Mouse (Mus musculus) right cerebral cortex, adult 2 months (tissue): ENCODE measurements around the gene Atp5k.

ENCODE experiments used
- DNase-seq, 2 experiments: peaks; one replicate each; pipeline ENCODE4 v3.0.0; 2021 to 2022; ENCODE audit warnings: low spot score in 2 of 2

The Atp5k gene

DNA sequence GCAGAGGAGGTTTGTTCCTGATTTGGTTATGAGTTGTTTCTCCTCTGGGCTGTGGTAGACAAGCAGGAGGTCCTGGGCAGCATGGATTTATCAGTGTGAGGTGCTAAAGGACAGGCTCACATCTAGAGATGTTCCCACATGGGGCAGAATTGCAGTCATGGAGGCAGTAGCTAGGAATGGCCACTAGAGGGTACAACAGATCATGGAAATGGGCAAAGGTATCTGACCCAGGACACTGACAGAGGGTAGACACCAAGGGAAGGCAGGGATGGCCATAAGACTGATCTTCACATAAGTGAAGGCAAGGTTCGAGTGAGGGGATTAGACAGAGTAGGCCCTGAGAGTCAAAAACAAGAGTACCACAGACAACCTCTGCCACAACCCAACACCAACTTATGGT lies 7.1 kb downstream of the Atp5k start:
- peak; percentile 49 to 55 for DNase-seq

DNA sequence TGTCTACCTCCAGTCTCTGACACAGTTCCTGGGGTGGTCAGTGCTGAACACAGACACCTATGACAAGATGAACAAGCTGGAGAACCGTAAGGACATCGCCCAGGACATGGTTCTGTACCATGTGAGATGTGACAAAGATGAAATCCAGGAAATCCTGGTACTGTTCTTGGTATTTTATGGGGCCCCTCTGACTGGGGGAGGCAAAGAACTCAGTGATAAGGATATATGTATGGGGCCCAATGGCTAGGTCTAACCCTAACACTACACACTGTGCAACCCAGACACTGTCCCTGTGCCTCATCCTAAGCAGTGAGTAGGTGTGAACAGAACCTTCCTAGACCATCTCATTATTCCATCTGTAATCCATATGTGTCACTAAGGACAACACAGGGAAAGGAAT lies 10.8 kb downstream of the Atp5k start:
- no peak for DNase-seq

DNA sequence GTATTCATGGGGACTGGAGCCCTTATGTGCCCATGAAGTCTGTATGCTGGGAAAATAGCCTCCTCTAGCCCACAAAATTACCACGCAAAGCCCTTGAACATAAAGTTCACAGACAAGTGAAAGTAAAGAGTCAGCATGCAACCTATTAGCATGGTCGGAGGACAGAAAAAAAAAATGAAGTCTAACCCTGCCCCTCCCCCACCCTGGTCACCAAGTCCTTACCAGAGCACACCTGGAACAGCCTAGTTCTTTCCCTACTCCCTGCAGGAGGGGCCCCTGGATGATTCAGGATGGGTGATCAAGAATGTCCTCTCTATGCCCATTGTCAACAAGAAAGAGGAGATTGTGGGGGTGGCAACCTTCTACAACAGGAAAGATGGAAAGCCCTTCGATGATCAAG lies 11.5 kb downstream of the Atp5k start:
- no peak for DNase-seq

DNA sequence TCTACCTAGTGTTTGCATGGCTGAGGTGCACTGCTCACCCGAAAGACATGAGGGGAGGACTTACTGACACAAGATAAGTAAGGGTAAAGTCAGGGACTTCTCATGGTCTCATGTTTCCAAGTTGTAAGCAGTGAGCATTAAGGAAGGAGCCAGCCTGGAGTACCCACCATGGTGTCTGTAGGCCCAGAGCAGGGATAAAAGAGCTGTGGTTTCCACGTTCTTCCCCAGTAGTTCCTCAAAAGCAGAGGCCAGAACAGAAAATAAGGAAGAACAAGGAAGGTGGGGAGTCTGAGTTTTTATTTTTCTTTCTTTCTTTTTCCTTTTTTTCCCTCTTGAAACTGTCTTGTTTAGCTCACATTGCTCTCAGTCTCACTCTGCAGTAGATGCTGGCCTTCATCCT lies 19.5 kb downstream of the Atp5k start:
- no peak for DNase-seq

DNA sequence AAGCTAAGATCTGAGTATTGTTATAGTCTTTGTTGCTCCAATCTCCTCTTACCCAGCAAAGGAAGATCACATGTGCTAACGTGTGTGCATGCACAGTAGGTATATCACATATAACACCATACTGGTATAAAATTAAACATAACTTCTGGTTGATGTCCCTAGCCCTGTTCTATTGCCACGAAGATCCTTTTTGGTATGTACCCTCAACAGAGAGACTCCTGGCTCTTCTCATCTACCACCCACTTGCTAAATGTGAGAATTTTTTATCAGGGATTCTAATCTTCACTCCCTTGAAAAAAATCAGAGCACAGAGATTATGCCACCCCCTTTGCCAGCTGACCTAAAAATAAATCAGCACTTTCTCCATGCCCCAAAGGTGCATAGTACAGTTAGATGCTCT lies 27.3 kb downstream of the Atp5k start:
- no peak for DNase-seq

DNA sequence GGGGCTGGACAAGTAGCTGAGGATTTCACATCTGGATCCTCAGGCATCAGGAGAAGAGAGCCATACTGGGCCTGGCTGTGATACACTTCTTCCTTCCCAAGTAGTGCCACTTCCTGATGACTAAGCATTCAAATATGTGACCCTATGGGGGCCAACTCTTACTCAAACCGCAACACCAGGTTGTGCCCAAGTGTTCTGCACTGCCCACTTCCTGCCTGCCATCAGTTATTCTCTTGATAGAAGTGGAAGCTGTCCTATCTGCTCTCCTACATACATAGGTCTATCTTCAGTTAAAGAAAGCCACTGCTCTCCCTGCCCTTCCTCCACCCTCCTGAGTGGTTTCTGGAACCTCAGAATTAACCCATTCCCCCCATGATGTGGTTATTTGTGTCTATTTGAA lies 28.8 kb downstream of the Atp5k start:
- DNase-seq, result no peak

DNA sequence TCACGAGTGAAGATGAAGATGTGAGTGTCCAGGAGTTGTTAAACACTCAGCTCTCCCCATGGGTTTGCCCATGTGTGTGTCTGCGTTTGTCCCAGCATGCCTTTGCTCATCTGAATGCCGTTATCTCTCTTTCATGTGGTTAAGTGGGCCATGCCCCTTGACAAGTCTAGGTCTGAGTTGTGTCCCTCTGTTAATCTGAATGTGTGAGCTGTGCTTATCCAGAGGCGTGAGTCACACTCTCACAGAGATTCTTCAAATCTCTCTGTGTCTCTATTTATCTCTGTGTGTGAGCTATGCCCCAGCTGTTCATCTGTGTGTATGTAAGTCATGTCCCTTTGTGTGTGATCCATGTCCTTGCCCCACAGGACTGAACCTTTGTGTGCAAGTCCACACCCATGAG lies 30.8 kb downstream of the Atp5k start:
- no peak for DNase-seq

DNA sequence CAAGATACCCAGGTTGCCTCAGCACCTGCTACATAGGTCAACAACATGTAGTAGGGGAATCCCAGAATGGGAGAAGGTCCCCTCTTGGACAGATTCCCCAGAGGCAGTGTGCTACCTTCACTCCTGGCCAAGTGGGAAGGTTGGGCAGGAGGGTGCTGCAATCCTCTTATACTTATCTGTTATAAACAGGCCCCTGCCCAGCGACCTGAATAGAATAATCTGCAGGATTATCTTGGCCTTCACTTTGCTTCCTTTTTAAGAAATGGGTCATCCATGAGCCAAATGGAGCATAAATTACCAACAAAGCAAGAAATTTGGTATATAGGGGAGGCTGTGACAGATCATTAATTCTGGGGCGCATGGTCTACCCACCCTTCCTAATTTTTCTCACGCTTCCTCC lies 44.5 kb downstream of the Atp5k start:
- DNase-seq, result no peak

DNA sequence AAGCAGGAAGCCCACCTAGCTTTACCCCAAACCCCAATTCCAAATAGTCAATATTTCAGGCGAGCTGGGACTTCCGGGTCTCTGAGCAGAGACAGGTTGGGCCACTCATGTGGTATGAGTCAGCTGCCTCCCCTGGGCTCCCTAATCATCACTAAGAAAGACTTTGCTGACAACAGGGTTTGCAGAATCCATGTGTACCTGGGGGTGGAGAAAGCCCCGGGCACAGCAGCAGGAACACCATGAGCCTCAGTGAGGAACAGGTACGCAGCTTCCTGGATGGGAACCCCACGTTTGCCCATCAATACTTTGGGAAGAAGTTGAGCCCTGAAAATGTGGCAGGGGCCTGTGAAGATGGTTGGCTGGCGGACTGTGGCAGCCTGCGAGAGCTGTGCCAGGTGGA lies 46.0 kb downstream of the Atp5k start, which contains the start of gene Pde6b:
Gene Pde6b, plus strand, starts transcription at position 191 of the 400 bp plus-strand sequence.
- DNase-seq, result no peak

DNA sequence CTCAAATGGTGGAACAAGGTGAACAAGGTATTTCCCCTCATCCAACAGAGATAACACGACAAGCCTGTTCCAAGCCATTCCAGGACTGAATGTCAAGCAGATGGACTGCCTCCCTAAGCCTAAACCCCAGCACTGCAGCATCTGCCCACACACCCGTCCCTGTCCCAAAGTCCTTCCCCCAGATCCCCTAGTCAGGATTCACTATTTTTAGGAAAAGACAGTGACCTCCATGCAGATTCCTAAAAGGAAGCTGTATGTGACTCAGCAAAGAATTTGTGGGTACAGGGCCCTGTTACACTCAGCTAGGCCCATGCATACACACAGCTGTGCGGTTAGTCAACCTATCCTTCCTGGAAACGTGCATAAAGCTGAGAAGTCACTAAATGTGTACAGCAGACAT lies 47.8 kb downstream of the Atp5k start:
- no peak for DNase-seq

DNA sequence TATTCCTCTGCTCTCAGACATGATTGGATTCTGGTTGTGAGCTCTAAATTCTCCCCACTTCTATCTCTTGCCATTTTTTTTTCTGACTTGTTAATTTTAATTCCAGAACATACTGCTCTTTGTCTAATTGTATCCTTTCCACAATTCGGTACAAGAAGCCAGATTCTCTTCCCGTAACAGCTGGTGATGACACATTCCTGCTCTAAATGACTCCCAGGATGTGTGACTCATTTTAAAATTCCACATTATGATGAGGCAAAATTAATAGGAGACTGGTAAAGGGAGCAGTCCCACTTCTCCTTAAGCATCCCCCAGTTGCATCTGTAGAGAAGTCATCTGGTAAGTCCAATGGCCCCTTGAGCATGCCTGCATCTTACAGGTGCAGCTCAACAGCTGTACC lies 48.6 kb downstream of the Atp5k start:
- DNase-seq, result peak in 1 of 2 experiments; percentile 55
